Mouse (Mus musculus): ENCODE data around the gene Rpl13a. TPM values are rescaled to one million over a fixed set of nuclear protein-coding genes. Genes with fewer than 3 reads are reported as not detected.
"Not testable (repeated sequence)": the region's sequence is repeated elsewhere in the genome, so short reads cannot be mapped to it uniquely, and the experiment has no call there.

Rpl13a gene
- total RNA-seq, 2 experiments from 2014 or later: 614 to 796 TPM

- DNase-seq (ENCODE audit: low spot score in 2 of 2): no peak
- intact Hi-C loops (cut with DNase I): no loop called here
Observed at GRCm38 (mm10) chr7:45139904-45140723, 11.6 kb upstream of the Rpl13a start.

GRCm38 (mm10) chr7:45138403-45138802 is 9.8 kb upstream of the Rpl13a start:
- intact Hi-C loops (cut with DNase I): no loop called here
- no peak for DNase-seq (ENCODE audit: low spot score in 2 of 2)

GRCm38 (mm10) chr7:45137171-45138006 is 8.8 kb upstream of the Rpl13a start:
- intact Hi-C loops (cut with DNase I): loop anchor here (2.0 kb wide), 1 partner anchor 59 kb away; no protein-coding TSS in a partner anchor
- DNase-seq (ENCODE audit: low spot score in 2 of 2): no peak

GRCm38 (mm10) chr7:45135993-45136567 is 7.5 kb upstream of the Rpl13a start, which contains the start of the genes Gm45713 and Flt3l:
TSS of gene Gm45713 (minus strand) at chr7:45136231.
TSS of gene Flt3l (minus strand) at chr7:45136432.
- intact Hi-C loops (cut with DNase I): loop anchor here (2.0 kb wide), 1 partner anchor 57 kb away; no protein-coding TSS in a partner anchor
- DNase-seq (ENCODE audit: low spot score in 2 of 2): peak; percentile 80 to 86

GRCm38 (mm10) chr7:45135370-45135769 is 6.8 kb upstream of the Rpl13a start:
- intact Hi-C loops (cut with DNase I): no loop called here
- DNase-seq (ENCODE audit: low spot score in 2 of 2): no peak

GRCm38 (mm10) chr7:45134544-45135026 is 6.0 kb upstream of the Rpl13a start:
- intact Hi-C loops (cut with DNase I): no loop called here
- DNase-seq (ENCODE audit: low spot score in 2 of 2): no peak

- no peak for DNase-seq (ENCODE audit: low spot score in 2 of 2)
- intact Hi-C loops (cut with DNase I): no loop called here
Observed at GRCm38 (mm10) chr7:45133446-45134159, 5.0 kb upstream of the Rpl13a start.

GRCm38 (mm10) chr7:45131850-45132249 is 3.3 kb upstream of the Rpl13a start:
- intact Hi-C loops (cut with DNase I): no loop called here

GRCm38 (mm10) chr7:45129776-45130512 is 1.4 kb upstream of the Rpl13a start:
- intact Hi-C loops (cut with DNase I): no loop called here

More at GRCm38 (mm10) chr7:45131850-45132249, 3.3 kb upstream of the Rpl13a start:
- DNase-seq (ENCODE audit: low spot score in 2 of 2): no peak

GRCm38 (mm10) chr7:45129318-45129717 is 757 bp upstream of the Rpl13a start:
- DNase-seq (ENCODE audit: low spot score in 2 of 2): no peak
- intact Hi-C loops (cut with DNase I): no loop called here

More at GRCm38 (mm10) chr7:45129776-45130512, 1.4 kb upstream of the Rpl13a start:
- no peak for DNase-seq (ENCODE audit: low spot score in 2 of 2)

GRCm38 (mm10) chr7:45127700-45128224 is 799 bp downstream of the Rpl13a start:
- intact Hi-C loops (cut with DNase I): loop anchor here (1.0 kb wide), 1 partner anchor 27 kb away; the partner anchor contains the start of genes Aldh16a1 and Pih1d1
- no peak for DNase-seq (ENCODE audit: low spot score in 2 of 2)

GRCm38 (mm10) chr7:45126844-45127699 is 1.5 kb downstream of the Rpl13a start:
- DNase-seq (ENCODE audit: low spot score in 2 of 2): no peak
- intact Hi-C loops (cut with DNase I): no loop called here

- intact Hi-C loops (cut with DNase I): no loop called here
- DNase-seq (ENCODE audit: low spot score in 2 of 2): no peak
Observed at GRCm38 (mm10) chr7:45126147-45126843, 2.3 kb downstream of the Rpl13a start.

- intact Hi-C loops (cut with DNase I); DNase-seq (ENCODE audit: low spot score in 2 of 2): not testable (repeated sequence)
Observed at GRCm38 (mm10) chr7:45125649-45126048, 2.9 kb downstream of the Rpl13a start.

- no peak for DNase-seq (ENCODE audit: low spot score in 2 of 2)
- intact Hi-C loops (cut with DNase I): no loop called here
Observed at GRCm38 (mm10) chr7:45125144-45125600, 3.4 kb downstream of the Rpl13a start.

Measured in left cerebral cortex, postnatal 36 days (tissue).